ENCODE assay signal across 21 mouse cellular contexts in the genomic region with DNA sequence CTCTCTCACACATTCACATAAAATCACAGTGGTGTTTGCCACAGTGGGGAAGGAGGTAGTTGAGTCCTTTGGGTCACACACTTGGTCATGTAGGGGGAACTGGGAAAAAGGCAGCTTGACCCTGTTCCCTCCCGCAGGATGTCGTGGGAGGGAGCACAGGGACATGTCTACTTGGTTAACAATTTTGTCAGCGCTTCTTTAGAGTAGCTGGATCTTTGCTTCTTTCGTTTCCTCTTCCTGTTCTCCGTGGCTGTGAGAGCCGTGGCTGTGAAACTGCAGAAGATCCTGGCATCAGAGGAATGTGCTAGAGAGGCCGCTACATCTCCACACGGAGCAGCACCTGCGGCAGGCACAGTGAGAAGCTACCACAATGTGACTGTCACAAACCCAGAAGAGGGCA. TPM values are rescaled to one million over a fixed set of nuclear protein-coding genes. Genes with fewer than 3 reads are reported as not detected.
"Had no signal": no experiment of that assay in that cellular context is flagged by ENCODE, and none has a peak within 500 bp of the region (broad histone marks: within the 10 kb centered on the region; RNA-seq: fewer than 3 reads in every experiment).

No protein-coding gene starts in this region.

- H3K36me3 ChIP-seq: liver, embryonic 15.5 days had no signal

- ATAC-seq: inflammation-experienced regulatory T-cells, adult 6 months; lung, postnatal 0 days had no signal

- H3K4me3 ChIP-seq: layer of hippocampus, adult 2 months; limb, embryonic 12.5 days; liver, embryonic 15.5 days; myocyte; neural tube, embryonic 15.5 days had no signal

- H3K4me2 ChIP-seq: limb, embryonic 12.5 days; liver, embryonic 15.5 days; neural tube, embryonic 15.5 days had no signal

- H3K27me3 ChIP-seq: limb, embryonic 12.5 days; liver, embryonic 15.5 days; neural tube, embryonic 15.5 days had no signal

- H3K4me1 ChIP-seq: limb, embryonic 12.5 days; liver, embryonic 15.5 days; neural tube, embryonic 15.5 days had no signal

- H3K9me3 ChIP-seq: limb, embryonic 12.5 days; liver, embryonic 15.5 days; neural tube, embryonic 15.5 days had no signal

- H3K9ac ChIP-seq: limb, embryonic 12.5 days; liver, embryonic 15.5 days; neural tube, embryonic 15.5 days had no signal

- H3K27ac ChIP-seq: kidney, postnatal 0 days; layer of hippocampus, adult 2 months; limb, embryonic 12.5 days; liver, embryonic 15.5 days; neural tube, embryonic 15.5 days had no signal

- DNase-seq: kidney, adult 11 months; kidney, adult 9 months; kidney, postnatal 36 days; layer of hippocampus, postnatal 36 days; liver; lung, adult 2 months; lung, postnatal 36 days; midbrain, embryonic 14.5 days; right cerebral cortex, adult 18-20 months; right cerebral cortex, postnatal 25 days; thymus, adult 18-20 months; thymus, postnatal 36 days had no signal

RNA-seq across cellular contexts. Expression of a gene that starts 24.2 kb away (rescaled TPM):
- total RNA-seq: megakaryocyte-erythroid progenitor cell, adult 5-6 weeks had no signal

RNA-seq across cellular contexts. Expression of a gene that starts 54.6 kb away (rescaled TPM):
- total RNA-seq: megakaryocyte-erythroid progenitor cell, adult 5-6 weeks had no signal
